Mouse (Mus musculus) embryo, embryonic 10.5 days (tissue): ENCODE measurements around the gene Col13a1.

Source experiments
- DNase-seq: peaks from one replicate; pipeline ENCODE4 v3.0.0-alpha.2; 2015; ENCODE audit warnings: low spot score

The Col13a1 gene

DNA sequence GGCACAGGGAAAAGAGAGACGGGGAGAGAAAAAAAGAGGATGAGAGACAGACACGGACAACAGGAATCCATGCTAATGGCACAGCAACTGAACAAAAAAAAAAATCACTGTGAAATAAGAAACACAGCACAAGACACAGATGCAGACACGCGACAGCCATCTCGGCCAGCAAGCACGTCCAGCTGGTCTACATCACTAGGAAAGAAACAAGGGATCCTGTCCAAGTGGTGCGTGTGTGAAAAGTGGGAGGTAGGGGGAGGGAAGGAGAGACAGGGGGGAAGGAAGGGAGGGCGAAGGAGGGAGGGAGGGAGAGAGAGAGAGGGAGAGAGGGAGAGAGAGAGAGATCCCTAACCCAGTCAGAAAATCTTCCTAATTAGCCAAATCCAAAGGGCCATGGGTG lies 73.6 kb downstream of the Col13a1 start:
- DNase-seq = no peak

DNA sequence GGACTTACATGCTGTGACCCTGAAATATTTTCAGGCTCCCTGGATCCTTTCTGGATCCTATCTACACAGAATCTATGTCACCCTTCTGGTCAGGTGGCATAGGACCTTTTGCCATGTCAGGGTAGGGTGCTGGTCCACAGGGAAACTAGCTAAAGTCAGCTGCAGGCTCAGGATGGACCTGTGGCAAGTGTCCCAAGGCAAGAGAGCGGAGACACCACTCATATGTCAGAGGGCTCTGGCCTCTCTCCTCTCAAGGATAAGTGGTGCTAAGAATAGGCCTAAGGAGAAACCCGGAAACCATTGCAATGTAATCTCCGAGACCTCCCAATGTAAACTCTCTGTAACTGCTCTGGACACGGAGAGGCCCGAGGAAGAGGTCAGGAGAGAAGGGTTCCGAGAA lies 80.8 kb downstream of the Col13a1 start:
- no peak for DNase-seq

DNA sequence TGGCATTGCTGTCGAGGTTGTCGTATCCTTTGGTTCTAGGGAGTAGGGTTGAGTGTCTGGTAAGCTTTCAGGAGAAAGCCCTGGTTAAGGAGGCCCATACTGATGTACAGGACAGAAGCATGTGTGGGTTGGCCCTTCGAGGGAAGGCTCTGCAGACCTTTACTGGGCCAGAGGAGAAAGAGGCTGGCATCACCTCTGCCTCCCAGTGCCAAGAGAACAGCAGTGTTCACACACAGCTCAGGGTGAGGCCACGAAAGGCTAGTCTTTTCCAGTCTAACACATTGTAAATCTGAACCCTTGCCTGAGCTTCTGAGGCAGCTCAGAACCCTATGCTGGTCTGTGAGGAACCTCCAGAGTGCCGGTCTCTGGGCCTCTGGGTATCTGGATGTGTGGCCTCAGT lies 84.3 kb downstream of the Col13a1 start:
- no peak for DNase-seq

DNA sequence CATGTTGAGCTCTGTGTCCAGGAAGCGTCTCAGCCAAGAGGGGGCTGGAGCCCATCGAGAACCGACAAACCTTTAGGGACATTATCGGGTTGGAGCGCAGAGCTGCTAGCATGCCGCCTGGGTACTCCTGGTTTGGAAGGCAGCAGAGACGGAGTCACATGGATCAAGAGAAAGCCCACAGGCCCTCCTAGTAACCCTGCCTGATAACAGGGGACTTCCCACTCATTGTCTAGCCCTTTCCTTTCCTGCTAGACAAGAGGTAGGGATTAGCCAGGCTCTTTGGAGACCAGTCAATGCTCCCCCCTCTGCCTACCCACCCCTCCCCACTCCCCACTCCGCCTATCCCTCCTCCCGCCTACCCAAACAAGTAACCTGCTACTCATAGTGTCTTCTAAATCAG lies 87.8 kb downstream of the Col13a1 start:
- no peak for DNase-seq

DNA sequence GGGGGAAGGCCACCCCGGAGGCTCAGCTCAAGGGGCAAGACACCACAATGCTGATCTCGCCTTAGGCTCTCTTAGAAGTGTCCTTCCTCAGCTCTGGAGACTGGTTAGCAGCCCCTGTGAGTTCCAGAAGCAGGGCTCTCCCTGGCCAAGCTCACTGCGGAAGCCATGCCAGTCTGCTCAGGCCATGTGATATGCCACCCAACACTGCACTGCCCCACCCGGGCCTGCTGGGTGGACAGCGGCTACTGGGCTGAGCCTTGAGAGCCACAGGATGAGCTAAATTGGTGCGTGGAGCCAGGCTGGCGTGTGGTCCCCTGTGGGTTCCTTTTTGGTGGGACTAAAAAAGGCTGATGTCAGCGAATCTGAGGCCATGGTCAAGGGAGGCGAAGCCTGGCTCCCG lies 88.6 kb downstream of the Col13a1 start:
- DNase-seq = no peak

DNA sequence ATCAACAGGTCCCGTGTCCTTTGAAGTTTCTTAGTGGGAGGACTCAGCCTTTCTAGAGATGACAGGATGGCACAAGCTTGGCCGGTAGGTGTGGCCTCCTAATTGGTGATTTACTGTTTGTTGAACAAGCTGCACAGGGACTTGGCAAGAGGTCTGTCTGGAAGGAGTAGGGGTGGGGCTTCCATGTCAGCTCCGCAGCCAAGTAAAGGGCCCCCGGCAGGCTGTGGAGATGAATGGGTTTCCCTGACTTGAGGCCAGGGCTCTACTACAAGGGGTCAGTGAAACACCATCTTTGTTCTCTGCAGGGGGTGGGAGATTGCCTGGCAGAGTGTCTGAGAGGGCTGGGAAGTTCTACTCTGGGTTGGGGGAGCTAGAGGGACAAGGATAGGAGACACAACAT lies 99.5 kb downstream of the Col13a1 start:
- peak; percentile 62 for DNase-seq

DNA sequence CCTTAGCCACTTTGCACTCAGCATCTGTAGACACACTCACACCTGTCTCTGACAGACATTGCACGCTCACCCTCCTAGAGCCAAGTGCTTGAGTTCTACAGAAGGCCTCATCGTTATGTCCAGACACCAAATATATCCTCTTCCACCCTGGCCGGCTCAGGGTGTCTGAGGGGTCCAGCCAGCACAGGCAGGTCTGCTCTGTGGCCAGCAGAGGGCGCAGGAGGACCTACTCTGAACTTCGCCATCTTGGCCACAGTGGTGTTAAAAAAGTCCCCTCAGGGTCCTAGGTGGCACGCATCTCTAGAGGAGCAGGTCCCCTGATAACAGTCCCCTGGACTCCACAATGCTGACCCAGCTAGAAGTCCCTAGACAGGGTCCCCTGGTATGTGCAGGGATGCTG lies 101.1 kb downstream of the Col13a1 start:
- DNase-seq = peak; percentile 95

DNA sequence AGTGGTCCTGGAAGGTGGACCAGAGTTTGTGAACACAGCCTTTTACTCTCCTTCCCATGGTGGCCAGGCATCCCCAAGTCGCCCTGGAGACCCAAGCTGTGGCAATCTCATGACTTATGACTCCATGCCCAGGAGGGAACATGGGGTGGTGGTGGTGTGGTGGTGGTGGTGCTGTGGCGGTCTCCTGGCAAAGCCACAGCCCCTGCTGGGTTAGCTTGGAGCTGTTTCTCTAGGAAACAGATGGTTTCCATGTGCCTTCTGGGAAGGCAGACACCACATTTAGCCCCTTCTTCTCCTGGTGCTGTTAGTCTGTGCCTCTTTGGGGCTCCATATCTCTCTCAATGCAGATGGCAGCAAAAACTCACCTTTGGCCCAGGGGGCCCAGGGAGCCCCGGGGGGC lies 109.1 kb downstream of the Col13a1 start:
- no peak for DNase-seq

DNA sequence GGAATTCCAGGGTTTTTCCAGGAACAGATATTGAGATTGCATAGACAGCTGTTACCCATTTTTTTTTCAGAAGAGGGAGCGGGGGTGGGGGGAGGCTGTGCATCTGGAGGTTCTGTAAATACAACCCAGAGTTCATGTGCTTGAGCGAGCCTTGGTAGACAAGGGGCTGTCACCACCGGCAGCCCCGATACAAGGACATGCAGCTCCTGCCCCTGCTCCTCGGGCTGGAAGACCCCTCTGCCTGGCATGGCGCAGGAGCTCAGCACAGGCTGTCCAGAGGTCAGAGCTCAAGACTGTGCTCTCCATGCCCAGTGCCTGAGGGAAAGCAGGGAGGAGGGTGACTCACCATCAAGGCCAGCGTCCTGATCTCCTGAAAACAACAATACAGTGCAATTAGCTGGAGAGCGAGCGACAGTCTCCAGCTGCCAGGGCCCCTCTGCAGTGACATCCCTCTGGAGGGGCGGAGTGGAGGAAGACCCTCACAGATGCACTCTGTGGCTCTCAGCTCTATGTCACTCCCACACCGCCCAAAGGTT lies 112.8 kb downstream of the Col13a1 start:
- DNase-seq = no peak

DNA sequence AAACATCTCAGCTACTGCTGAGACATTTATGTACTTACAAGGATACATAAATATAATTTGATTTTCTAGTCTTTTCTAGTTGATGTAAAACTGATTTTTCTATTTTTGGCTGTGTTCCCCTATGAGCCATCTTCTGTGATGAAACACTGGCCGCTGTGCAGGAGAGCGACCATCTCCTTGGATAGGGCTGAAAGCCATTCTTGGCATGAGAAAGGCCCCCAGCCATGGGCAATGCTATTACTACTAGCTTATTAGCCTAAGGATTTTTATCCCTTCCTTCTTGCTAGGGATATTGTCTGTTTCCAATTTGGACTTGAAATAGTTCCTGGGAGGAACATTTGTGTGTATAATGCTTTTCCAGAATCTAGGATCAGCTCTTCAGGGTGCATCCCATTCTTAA lies 119.5 kb downstream of the Col13a1 start:
- no peak for DNase-seq

DNA sequence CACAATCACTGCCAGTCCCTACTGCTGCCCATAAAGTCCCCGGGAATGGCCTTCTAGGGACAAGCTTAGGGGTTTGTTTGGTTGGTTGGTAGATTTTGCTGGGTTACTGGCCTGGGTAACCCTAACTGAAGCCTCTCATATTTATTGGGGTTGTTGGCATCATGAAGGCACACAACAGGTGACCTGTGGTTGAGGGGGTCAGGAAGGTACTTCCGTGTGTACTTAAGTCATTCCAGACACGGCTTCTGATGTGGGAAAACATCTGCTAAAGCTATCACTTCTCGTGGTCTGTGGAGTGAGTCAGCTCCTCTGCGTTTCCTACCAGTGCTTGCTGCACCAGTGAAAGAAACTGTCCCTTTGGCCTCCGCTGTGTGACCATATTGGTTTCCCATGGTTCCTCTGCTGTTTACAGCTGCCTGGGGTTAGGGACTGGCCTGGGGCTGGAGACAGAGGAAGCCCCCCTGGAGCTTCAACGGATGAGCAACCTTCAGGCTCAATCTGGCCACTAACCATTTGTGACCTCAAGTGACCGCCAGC lies 123.7 kb downstream of the Col13a1 start:
- DNase-seq = no peak

DNA sequence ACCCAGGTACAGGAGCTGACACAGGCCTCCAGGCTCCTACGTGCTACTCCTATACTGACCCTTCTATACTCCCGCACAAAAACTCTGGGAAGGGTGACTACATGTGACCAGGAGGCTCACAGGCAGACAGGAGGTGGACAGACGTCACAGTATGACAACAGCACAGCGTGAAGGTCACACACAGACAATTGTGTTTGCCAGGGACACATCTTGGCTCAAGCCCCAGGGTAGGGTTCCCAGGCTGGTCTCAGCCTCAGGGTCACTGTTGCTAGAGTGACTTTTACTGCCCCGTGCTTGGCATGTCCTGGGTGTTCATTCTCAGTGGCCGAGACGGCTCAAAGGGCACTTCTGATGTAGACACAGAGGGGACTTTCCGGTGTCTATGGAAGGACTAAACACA lies 126.1 kb downstream of the Col13a1 start:
- no peak for DNase-seq

DNA sequence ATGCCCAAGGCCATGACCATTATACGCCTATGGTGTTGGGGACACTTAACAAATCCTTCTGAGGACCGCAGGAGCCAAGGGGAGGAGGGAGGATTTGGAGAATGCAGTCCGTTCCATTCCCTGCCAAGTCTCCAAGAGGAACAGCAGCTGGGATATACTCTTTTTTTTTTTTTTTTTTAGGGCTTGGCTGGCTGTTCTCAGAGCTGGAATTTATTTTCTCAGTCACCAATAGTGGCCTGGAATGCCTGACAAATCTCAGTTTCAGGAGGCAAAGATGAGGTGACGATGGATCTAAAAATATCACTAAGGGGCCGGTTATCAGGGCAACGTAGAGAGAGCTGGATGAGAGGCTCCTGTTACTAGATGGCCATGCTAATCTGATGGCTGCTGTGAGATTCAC lies 130.4 kb downstream of the Col13a1 start:
- no peak for DNase-seq

DNA sequence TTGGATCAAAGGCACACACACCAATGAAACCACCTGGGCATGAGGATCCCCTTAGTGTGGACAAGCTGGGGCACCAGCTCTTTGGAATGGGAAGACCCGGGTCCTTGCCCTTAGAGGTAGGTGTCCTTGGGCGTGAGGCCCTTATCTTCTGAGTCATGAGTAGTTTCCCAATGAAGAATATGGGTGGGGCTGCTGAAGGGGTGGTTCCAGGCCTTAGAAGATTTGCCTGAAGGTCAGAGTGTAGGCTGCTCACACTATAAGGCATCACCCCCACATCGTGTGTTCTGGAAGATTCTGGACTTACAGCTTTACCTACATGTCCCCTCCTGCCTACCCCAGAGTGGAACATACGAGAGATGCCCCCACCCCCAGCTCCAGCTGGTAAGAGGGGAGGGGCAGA lies 133.4 kb downstream of the Col13a1 start:
- no peak for DNase-seq

DNA sequence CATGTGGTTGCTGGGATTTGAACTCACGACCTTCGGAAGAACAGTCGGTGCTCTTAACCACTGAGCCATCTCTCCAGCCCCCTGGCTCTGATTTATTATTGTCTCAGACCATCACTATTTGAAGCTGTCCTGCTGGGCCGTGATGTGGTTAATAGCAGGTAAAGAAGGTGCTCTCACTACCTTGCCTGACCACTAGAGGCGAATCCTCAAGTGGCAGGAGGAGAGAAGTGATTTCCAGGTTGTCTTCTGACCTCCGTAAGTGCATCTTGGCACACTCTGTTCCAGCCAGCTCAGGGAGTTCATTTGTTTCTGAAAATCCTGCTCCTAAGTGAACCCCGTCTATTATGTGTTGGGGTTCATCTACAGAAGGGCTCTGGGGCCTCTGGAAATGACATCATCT lies 134.4 kb downstream of the Col13a1 start:
- no peak for DNase-seq

DNA sequence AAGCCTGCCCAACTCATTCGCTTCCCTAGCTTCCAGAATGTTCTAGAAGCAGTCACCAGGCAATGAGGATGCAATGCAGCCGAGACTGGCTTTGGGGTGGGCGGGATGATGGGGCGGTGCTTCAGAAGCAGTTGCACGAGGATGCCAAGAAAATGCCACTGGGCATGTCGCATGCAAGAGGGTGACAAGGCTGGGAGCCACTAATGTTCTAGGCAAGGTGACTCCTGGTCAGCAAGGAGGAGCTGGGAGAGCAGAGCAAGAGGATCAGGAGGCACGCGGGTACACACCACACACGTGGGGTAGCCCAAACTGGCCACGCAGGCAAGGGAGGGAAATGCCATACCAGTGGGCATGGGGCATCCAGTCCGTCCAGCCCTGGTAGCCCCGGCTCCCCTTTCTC lies 136.6 kb downstream of the Col13a1 start:
- DNase-seq = no peak

DNA sequence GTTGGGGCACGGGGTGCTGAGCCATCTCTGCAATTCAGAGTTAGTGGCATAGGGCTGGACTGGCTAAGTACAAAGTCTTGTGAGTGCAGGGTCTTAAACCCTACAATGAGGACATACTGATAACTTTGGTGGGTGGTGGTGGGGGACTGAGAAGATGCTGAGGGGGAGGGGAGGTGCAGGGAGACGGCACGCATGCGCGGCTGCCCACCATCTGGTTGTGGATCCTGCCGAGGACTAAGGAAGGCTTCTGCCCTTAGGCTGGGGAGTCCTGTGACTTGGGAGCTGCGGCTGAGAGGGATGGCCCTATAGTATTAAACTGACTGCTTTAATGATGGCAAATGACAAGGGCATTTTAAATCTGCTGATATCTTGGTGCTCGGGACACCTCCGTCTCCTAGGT lies 139.6 kb downstream of the Col13a1 start:
- DNase-seq = no peak

DNA sequence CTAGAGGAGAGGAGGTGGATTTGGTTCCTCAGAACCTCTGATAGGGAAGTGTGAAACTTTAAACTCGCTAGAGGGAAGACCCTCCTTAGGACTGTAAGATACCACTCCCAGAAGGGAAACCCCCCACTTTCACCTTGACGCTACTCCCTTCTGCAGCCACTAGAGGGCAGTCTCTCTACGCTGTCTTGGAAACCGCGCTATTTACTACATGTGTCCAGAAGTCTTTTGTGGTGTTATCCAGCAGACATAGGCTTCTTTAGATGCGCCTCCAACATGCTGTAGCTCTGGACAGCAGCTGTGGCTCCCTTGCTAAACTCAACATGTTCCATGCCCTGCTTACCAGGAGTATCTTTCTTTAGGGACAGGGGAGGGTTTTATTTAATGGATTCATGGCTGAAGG lies 140.1 kb downstream of the Col13a1 start:
- DNase-seq = peak; percentile 94

DNA sequence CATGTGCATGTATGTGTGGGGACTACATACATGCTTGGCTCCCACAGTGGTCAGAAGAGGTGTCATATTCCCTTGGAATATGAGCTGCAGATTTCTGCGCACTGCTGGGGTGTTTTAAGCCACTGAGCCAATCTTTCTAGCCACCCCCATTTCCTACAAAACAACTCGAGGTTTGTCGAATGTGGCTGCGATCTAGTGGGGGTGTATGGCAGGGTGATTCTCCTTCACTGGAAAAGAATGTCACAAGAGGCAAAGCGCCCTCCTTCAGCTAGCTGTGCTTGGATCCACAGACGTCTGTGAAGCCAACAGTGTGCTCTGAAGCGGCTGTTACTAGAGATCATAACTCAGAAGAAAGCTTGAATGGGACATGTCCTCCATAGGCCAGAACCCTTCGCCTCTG lies 141.6 kb downstream of the Col13a1 start:
- DNase-seq = no peak

DNA sequence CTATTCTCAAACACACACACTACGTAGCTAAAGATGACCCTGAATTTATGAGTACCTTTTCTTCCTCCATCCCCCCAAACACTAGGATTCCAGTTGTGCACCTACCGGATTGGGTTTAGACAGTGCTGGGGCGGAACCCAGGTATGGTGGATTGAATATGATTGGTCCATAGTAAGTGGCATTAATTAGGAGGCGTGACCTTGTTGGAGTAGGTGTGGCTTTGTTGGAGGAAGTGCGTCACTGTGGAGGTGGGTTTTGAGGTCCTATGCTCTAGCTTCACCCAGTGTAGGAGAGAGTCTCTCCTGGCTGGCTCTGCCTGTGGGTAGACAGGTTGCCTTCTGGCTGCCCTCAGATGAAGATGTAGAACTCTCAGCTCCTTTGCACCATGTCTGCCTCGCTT lies 144.6 kb downstream of the Col13a1 start:
- no peak for DNase-seq

DNA sequence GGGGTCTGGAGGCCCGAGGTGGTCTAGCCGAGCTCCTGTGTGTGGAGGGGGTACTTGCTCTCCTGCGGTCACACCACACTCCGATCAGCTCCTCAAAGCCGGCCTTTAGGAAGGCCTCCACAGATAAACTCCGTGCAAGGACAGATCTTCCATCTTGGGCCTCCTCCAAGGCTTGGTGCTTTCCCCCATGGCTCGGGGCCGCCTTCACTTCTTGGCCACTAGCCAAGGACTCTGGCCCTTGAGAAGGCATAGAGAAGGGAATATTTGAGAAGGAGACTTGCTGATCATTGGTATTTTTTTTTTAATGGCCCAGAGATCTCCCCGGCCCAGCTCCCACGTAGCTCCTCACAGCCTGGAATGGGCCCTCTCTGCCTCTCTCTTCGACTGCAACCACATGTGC lies 146.2 kb downstream of the Col13a1 start:
- DNase-seq = no peak

DNA sequence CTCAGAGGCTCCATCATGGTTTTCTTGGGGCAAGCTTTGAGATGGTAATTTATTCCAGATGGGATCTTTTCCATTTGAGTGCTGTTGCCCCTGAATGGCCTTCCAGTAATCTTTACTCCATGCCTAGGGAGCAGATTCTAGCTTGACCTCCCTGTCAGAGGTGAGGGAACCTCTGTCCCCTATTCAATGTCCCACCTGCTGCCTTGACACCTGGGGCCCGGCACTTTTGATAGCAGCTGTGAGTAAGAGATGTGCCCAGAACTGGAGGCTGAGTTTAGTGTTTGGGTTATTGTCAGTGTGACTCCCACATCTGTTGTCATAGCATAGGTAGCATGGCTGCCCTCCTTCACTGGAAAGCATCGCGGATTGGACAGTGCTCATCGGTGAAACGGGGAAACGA lies 147.2 kb downstream of the Col13a1 start:
- DNase-seq = peak; percentile 44

DNA sequence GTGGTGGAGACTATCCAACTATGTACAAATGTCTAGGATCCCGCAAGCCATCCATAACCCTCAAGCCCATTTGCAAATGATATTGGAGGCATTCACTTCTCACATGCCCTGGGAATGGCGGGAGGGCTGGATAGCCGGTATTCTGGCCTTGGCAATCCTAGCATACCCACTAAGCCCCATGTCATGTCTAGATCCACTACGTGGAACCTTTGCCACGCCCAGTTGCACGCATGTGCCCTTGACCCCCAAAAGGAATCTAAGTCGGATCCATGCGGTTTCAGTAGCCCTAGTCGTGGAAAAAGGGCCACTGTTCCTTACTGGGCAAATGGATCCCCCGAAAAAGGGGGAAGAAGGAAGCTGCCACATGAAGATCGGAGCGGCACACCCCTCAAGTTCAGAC lies 147.7 kb downstream of the Col13a1 start:
- no peak for DNase-seq

DNA sequence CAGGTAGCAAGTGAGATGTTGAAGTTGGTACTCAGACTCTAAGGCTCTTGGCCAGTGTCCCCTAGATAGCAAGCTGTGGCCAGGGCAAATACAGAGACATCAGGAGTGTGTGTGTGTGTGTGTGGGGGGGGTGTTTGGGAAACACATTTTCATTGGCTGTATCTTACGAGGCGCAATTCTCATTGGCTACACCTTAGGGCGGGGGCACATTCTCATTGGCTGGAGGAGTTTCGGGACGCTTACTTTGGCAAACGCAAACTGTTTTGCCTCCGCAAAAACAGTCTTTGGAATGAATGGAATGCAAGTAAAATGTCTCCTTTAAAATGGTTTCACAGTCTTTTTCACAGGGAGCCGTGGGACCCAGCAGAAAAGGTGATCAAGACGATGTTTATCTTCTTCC lies 148.1 kb downstream of the Col13a1 start:
- no peak for DNase-seq

DNA sequence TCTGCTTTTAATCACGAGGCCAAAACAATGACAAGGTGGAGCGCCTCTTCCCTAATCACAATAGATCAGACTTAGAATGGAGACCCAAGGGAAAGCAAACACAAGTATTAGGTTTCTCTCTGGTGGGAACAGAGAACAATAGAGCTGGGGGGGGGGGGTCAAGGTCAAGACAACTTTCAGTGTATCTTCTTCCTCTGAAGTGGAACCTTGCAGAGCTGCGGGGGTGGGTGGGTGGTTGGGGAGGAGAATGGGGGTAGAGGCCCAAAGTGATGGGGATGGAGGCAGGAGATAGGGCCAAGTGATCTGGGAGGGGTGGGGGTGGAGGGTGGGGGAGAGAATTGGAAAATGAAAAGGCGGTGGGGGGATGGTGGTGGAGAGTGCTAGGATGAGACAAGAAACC lies 149.9 kb downstream of the Col13a1 start:
- DNase-seq = no peak
